Mouse (Mus musculus) CH12.LX (cell line): Measurements from ENCODE around the gene Tmem147. TPM values are rescaled to one million over a fixed set of nuclear protein-coding genes. Genes with fewer than 3 reads are reported as not detected.

Experiments used
- DNase-seq: peaks from one replicate; pipeline ENCODE4 v3.0.0-alpha.2; 2013; ENCODE audit errors: extremely low read depth
- H3K27ac ChIP-seq: 2 replicates; pipeline ENCODE4 v1.5.1; 2012; ENCODE audit warnings: low read depth, mild to moderate bottlenecking, control low read depth, moderate library complexity; ENCODE audit not compliant: insufficient read depth
- H3K27me3 ChIP-seq: replicated peaks from 2 replicates; pipeline ENCODE3; 2012; ENCODE audit warnings: inconsistent platforms
- H3K36me3 ChIP-seq, 2 experiments: replicated peaks in 1 of 2; 2 replicates each; pipeline versions ENCODE3 to v1.6.1; 2012; ENCODE audit warnings: inconsistent platforms in 1 of 2, low read length in 1 of 2, mild to moderate bottlenecking in 1 of 2, mixed read lengths in 1 of 2, moderate library complexity in 1 of 2; ENCODE audit not compliant: control insufficient read depth in 1 of 2, insufficient read depth in 1 of 2
- H3K4me1 ChIP-seq, 2 experiments: 2 replicates each; pipeline ENCODE4 v1.6.1; 2012; ENCODE audit warnings: inconsistent platforms in 1 of 2, moderate library complexity in 1 of 2; ENCODE audit not compliant: insufficient read depth in 2 of 2, control insufficient read depth in 1 of 2
- H3K4me2 ChIP-seq: 2 replicates; pipeline ENCODE4 v1.6.1; 2012; ENCODE audit warnings: low read depth, mild to moderate bottlenecking, control low read depth; ENCODE audit not compliant: poor library complexity, insufficient read depth, severe bottlenecking
- H3K4me3 ChIP-seq, 3 experiments: fragments of 150-350 bp in 1 of 3; sonication (generic) in 1 of 3; replicated peaks in 1 of 3; 2 replicates each; pipeline versions ENCODE3 to v1.5.1; 2011 to 2012; ENCODE audit warnings: low read depth in 2 of 3, low read length in 2 of 3, mild to moderate bottlenecking in 2 of 3, moderate library complexity in 2 of 3, control low read depth in 1 of 3, improper control_type of control experiment in 1 of 3, inconsistent platforms in 1 of 3, mixed read lengths in 1 of 3; ENCODE audit not compliant: poor library complexity in 1 of 3
- H3K79me2 ChIP-seq: replicated peaks from 2 replicates; pipeline ENCODE4 v1.6.1; 2012; ENCODE audit warnings: mild to moderate bottlenecking, moderate library complexity; ENCODE audit not compliant: control insufficient read depth, poor library complexity, insufficient read depth, severe bottlenecking; ENCODE audit errors: extremely low read depth
- H3K9ac ChIP-seq: 2 replicates; pipeline ENCODE4 v1.6.1; 2012; ENCODE audit warnings: low read depth, mild to moderate bottlenecking, control low read depth, moderate library complexity; ENCODE audit not compliant: insufficient read depth
- H3K9me3 ChIP-seq: replicated peaks from 2 replicates; pipeline ENCODE3; 2012; ENCODE audit warnings: low read length, inconsistent platforms, mixed read lengths
- BHLHE40 ChIP-seq: IDR thresholded peaks from 2 replicates; pipeline ENCODE4 v1.6.1; 2011; ENCODE audit warnings: mild to moderate bottlenecking, low read depth, low read length, improper control_type of control experiment
- CHD2 ChIP-seq: IDR thresholded peaks from 2 replicates; pipeline ENCODE4 v1.6.1; 2011; ENCODE audit warnings: low read length, improper control_type of control experiment
- CTCF ChIP-seq, 2 experiments: IDR thresholded peaks in 1 of 2; conservative IDR thresholded peaks in 1 of 2; 2 replicates each; pipeline ENCODE4 v1.5.1; 2011 to 2012; ENCODE audit warnings: low read depth in 2 of 2, low read length in 2 of 2, improper control_type of control experiment in 1 of 2, inconsistent platforms in 1 of 2, mild to moderate bottlenecking in 1 of 2, moderate library complexity in 1 of 2
- ELF1 ChIP-seq: IDR thresholded peaks from 2 replicates; pipeline ENCODE4 v1.6.1; 2014; ENCODE audit warnings: low read depth, mild to moderate bottlenecking, inconsistent platforms, low read length, improper control_type of control experiment
- EP300 ChIP-seq: IDR thresholded peaks from 2 replicates; pipeline ENCODE4 v1.6.1; 2011; ENCODE audit warnings: low read length, improper control_type of control experiment
- ETS1 ChIP-seq: conservative IDR thresholded peaks from 2 replicates; pipeline ENCODE4 v1.6.1; 2012; ENCODE audit warnings: low read depth, mild to moderate bottlenecking, inconsistent platforms, low read length, improper control_type of control experiment, moderate library complexity
- GABPA ChIP-seq: IDR thresholded peaks from 2 replicates; pipeline ENCODE4 v1.6.1; 2012; ENCODE audit warnings: low read depth, low read length, improper control_type of control experiment, inconsistent platforms; ENCODE audit not compliant: insufficient replicate concordance
- HCFC1 ChIP-seq: IDR thresholded peaks from 2 replicates; pipeline ENCODE4 v1.6.1; 2012; ENCODE audit warnings: low read depth, mild to moderate bottlenecking, inconsistent platforms, low read length, improper control_type of control experiment
- IRF4 ChIP-seq: IDR thresholded peaks from 2 replicates; pipeline ENCODE4 v1.6.1; 2014; ENCODE audit warnings: low read depth, mild to moderate bottlenecking, inconsistent platforms, low read length, improper control_type of control experiment
- JUN ChIP-seq: IDR thresholded peaks from 2 replicates; pipeline ENCODE4 v1.6.1; 2011; ENCODE audit warnings: low read depth, mild to moderate bottlenecking, low read length, improper control_type of control experiment, moderate library complexity; ENCODE audit not compliant: insufficient read depth
- MAFK ChIP-seq: IDR thresholded peaks from 2 replicates; pipeline ENCODE4 v1.6.1; 2011; ENCODE audit warnings: low read length, improper control_type of control experiment; ENCODE audit not compliant: insufficient replicate concordance
- MAZ ChIP-seq: IDR thresholded peaks from 2 replicates; pipeline ENCODE4 v1.6.1; 2012; ENCODE audit warnings: low read depth, mild to moderate bottlenecking, inconsistent platforms, low read length, improper control_type of control experiment, moderate library complexity
- MEF2A ChIP-seq: IDR thresholded peaks from 2 replicates; pipeline ENCODE4 v1.6.1; 2014; ENCODE audit warnings: low read depth, mild to moderate bottlenecking, inconsistent platforms, low read length, improper control_type of control experiment, borderline replicate concordance
- MXI1 ChIP-seq: IDR thresholded peaks from 2 replicates; pipeline ENCODE4 v1.6.1; 2011; ENCODE audit warnings: mild to moderate bottlenecking, low read depth, low read length, improper control_type of control experiment
- MYC ChIP-seq: IDR thresholded peaks from 2 replicates; pipeline ENCODE4 v1.6.1; 2011; ENCODE audit warnings: low read depth, mild to moderate bottlenecking, improper control_type of control experiment, low read length
- NELFE ChIP-seq: IDR thresholded peaks from 2 replicates; pipeline ENCODE4 v1.6.1; 2011; ENCODE audit warnings: low read depth, low read length, improper control_type of control experiment
- NRF1 ChIP-seq: IDR thresholded peaks from 2 replicates; pipeline ENCODE4 v1.6.1; 2014; ENCODE audit warnings: low read depth, mild to moderate bottlenecking, inconsistent platforms, low read length, improper control_type of control experiment, moderate library complexity
- PAX5 ChIP-seq: IDR thresholded peaks from 2 replicates; pipeline ENCODE4 v1.6.1; 2012; ENCODE audit warnings: low read length, inconsistent platforms, mixed read lengths
- POLR2AphosphoS2 ChIP-seq: IDR thresholded peaks from 2 replicates; pipeline ENCODE4 v1.6.1; 2011; ENCODE audit warnings: low read depth, low read length, improper control_type of control experiment
- RAD21 ChIP-seq: IDR thresholded peaks from 2 replicates; pipeline ENCODE4 v1.6.1; 2011; ENCODE audit warnings: low read depth, mild to moderate bottlenecking, low read length, improper control_type of control experiment, moderate library complexity
- SIN3A ChIP-seq: IDR thresholded peaks from 2 replicates; pipeline ENCODE4 v1.6.1; 2012; ENCODE audit warnings: low read length, improper control_type of control experiment, inconsistent platforms
- SMC3 ChIP-seq: IDR thresholded peaks from 2 replicates; pipeline ENCODE4 v1.6.1; 2011; ENCODE audit warnings: low read depth, low read length, improper control_type of control experiment
- TCF12 ChIP-seq: IDR thresholded peaks from 2 replicates; pipeline ENCODE4 v1.6.1; 2014; ENCODE audit warnings: low read depth, mild to moderate bottlenecking, inconsistent platforms, low read length, improper control_type of control experiment
- USF1 ChIP-seq: IDR thresholded peaks from 2 replicates; pipeline ENCODE4 v1.6.1; 2014; ENCODE audit warnings: low read depth, mild to moderate bottlenecking, inconsistent platforms, low read length, improper control_type of control experiment
- USF2 ChIP-seq: conservative IDR thresholded peaks from 2 replicates; pipeline ENCODE4 v1.6.1; 2011; ENCODE audit warnings: low read depth, low read length, improper control_type of control experiment
- ZC3H11A ChIP-seq: IDR thresholded peaks from 2 replicates; pipeline ENCODE4 v1.6.1; 2012; ENCODE audit warnings: low read depth, mild to moderate bottlenecking, inconsistent platforms, low read length, improper control_type of control experiment
- ZKSCAN1 ChIP-seq: IDR thresholded peaks from 2 replicates; pipeline ENCODE4 v1.6.1; 2012; ENCODE audit warnings: low read depth, inconsistent platforms, low read length, improper control_type of control experiment, borderline replicate concordance
- dilution Hi-C: fragments of 300-500 bp; cut with MboI; formaldehyde crosslinking; loops from 2 replicates; pipeline ENCODE4 v1.14.3; 2020; ENCODE audit warnings: low sequenced_read_pairs; ENCODE audit not compliant: extremely low pct_unique_long_range_greater_than_20kb, extremely low pct_ligation_motif_present
- in situ Hi-C: fragments of 300-500 bp; cut with MboI; formaldehyde crosslinking; loops from 3 replicates; pipeline ENCODE4 v1.14.3; 2019; ENCODE audit warnings: low sequenced_read_pairs, low pct_ligation_motif_present, low pct_unique_long_range_greater_than_20kb, mixed read lengths
- polyA plus RNA-seq: library from polyadenylated mRNA; unstranded; fragments of >175 nt; gene quantifications from 2 replicates; pipeline ENCODE4 v1.2.1, GENCODE M21; 2012; ENCODE audit warnings: low read depth; ENCODE audit not compliant: insufficient read length
- total RNA-seq, 2 experiments: library from RNA; depleted of rRNA; stranded (reverse); fragments of 300-350 nt in 1 of 2; fragments of >200 nt in 1 of 2; gene quantifications; 2 replicates each; pipeline ENCODE4 v1.2.3; 2012 to 2014

Gene Tmem147
- total and polyA plus RNA-seq, 3 experiments, result 137 to 152 (median 149) TPM

DNA sequence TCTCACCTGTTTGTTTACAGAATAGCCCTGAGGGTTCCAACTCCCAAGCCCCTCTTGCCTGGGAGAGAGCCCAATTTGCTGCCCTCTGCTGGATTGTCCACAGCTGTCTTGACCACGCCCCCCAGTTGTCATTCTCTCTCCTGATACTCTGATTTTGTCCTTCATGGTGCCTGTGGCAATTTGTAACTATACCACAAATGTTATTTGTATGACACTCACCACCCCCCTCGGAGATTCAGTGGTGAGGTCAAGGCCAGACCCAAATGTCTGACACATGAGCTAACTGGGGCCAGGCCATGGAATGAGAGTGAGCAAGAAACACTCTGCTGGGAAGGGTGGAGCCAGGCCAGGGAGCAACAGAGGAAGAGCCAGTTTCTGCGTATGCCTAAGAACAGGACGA lies 29.5 kb upstream of the Tmem147 start:
- Histone ChIP-seq H3K4me3 (no peak overlapping the region), H3K9me3 (peaks cover 8% of the 10 kb centered on the region), H3K36me3 (peaks cover 0 to 10% of the 10 kb centered on the region in 2 experiments), H3K27me3 (peaks cover under 1% of the 10 kb centered on the region), H3K4me1 (peaks cover 4 to 31% of the 10 kb centered on the region in 2 experiments; a peak in 3 of 4 replicates), H3K9ac (no peak overlapping the region), H3K27ac (no peak overlapping the region), H3K79me2 (no peaks in the 10 kb centered on the region), H3K4me2 (no peak overlapping the region)
- dilution Hi-C loops, result no loop called here
- DNase-seq, result peak; percentile 34
- in situ Hi-C loops, result no loop called here
- TF ChIP-seq ZC3H11A (no peak), IRF4 (0 out of 2 replicates have a peak, but pooled peaks have one; percentile 33), MAZ (no peak), SMC3 (peak; percentile 73), MXI1 (no peak), TCF12 (no peak), USF1 (no peak), PAX5 (no peak), CHD2 (no peak), MYC (no peak), MEF2A (no peak), ZKSCAN1 (no peak), MAFK (no peak), NRF1 (no peak), CTCF (conservative IDR thresholded peaks at IDR 0.05 in 1 of 2, IDR thresholded peaks at IDR 0.05 in 1 of 2; ENCODE audit: low read depth in 2 of 2, low read length in 2 of 2) (peak in 1 of 2 experiments; percentile 72; a peak in 2 of 4 replicates), HCFC1 (no peak), RAD21 (peak; percentile 45), SIN3A (no peak), USF2 (no peak)

DNA sequence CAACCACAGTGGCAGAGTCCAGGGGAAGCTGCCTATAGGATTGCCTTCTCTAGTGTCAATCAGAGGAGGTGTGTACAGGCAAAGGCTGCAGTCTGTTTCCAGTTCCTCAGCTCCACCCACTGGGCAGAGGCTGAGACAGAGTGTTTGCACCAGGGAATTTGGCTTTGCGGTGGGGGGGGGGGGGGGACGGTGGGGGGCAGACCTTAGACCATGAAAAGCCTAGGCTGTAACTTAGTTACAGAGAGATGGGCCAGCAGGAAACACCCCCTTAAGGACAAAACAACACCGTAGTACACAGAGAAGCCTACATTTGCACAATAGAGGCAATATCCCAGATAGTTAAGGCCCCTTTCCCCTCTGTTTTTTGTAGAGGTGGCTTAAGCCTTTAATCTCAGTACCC lies 27.7 kb upstream of the Tmem147 start:
- no peak overlapping the region for H3K4me3 ChIP-seq
- no peak overlapping the region for H3K4me2 ChIP-seq
- H3K79me2 ChIP-seq, result no peaks in the 10 kb centered on the region
- DNase-seq, result no peak
- no peak overlapping the region for H3K27ac ChIP-seq
- peaks cover 0 to 10% of the 10 kb centered on the region in 2 experiments for H3K36me3 ChIP-seq
- H3K4me1 ChIP-seq, result peaks cover 4 to 29% of the 10 kb centered on the region in 2 experiments; a peak in 3 of 4 replicates
- in situ Hi-C loops, result no loop called here
- H3K9me3 ChIP-seq, result peaks cover 8% of the 10 kb centered on the region
- TF ChIP-seq SIN3A, result no peak
- no peak for TF ChIP-seq ELF1
- no peak for TF ChIP-seq JUN
- no peak for TF ChIP-seq POLR2AphosphoS2
- TF ChIP-seq CTCF (conservative IDR thresholded peaks at IDR 0.05 in 1 of 2, IDR thresholded peaks at IDR 0.05 in 1 of 2; ENCODE audit: low read depth in 2 of 2, low read length in 2 of 2), result no peak
- TF ChIP-seq PAX5, result no peak
- no peak for TF ChIP-seq USF2
- no peak for TF ChIP-seq EP300
- no peak for TF ChIP-seq CHD2
- no peak for TF ChIP-seq MYC
- TF ChIP-seq ETS1, result no peak
- TF ChIP-seq USF1, result no peak
- TF ChIP-seq NRF1, result no peak
- no peak for TF ChIP-seq BHLHE40
- no peak for TF ChIP-seq GABPA
- no peak for TF ChIP-seq NELFE
- no peak for TF ChIP-seq ZKSCAN1
- TF ChIP-seq RAD21, result no peak
- TF ChIP-seq MAFK, result no peak
- TF ChIP-seq MXI1, result no peak
- TF ChIP-seq, all 38 proteins: peak for 0
- H3K27me3 ChIP-seq, result no peaks in the 10 kb centered on the region
- dilution Hi-C loops, result no loop called here
- no peak overlapping the region for H3K9ac ChIP-seq
